Mouse (Mus musculus): Measurements from ENCODE around the gene Sh3d19.
A peak's percentile ranks its signal among the peaks of the same experiment; 100 is the strongest.

The Sh3d19 gene

GRCm38 (mm10) chr3:86033455-86034090 is 62.7 kb downstream of the Sh3d19 start:
- DNase-seq: no peak

GRCm38 (mm10) chr3:86037926-86038484 is 67.1 kb downstream of the Sh3d19 start:
- DNase-seq: no peak

GRCm38 (mm10) chr3:86038648-86039047 is 67.7 kb downstream of the Sh3d19 start:
- DNase-seq: peak in 1 of 2 experiments; percentile 13

- DNase-seq: no peak
Measured at GRCm38 (mm10) chr3:86040286-86041201, 69.6 kb downstream of the Sh3d19 start.

- no peak for DNase-seq
Measured at GRCm38 (mm10) chr3:86047686-86048408, 76.9 kb downstream of the Sh3d19 start.

GRCm38 (mm10) chr3:86049041-86049440 is 78.1 kb downstream of the Sh3d19 start:
- no peak for DNase-seq

- DNase-seq: peak; percentile 86
Measured at GRCm38 (mm10) chr3:86056678-86057077, 85.8 kb downstream of the Sh3d19 start.

GRCm38 (mm10) chr3:86057436-86058095 is 86.7 kb downstream of the Sh3d19 start:
- DNase-seq: no peak

- peak in 1 of 2 experiments; percentile 25 for DNase-seq
Measured at GRCm38 (mm10) chr3:86069646-86070250, 98.8 kb downstream of the Sh3d19 start.

- DNase-seq: no peak
Measured at GRCm38 (mm10) chr3:86070799-86071198, 99.9 kb downstream of the Sh3d19 start.

- no peak for DNase-seq
Measured at GRCm38 (mm10) chr3:86072066-86072465, 101.2 kb downstream of the Sh3d19 start.

- DNase-seq: no peak
Measured at GRCm38 (mm10) chr3:86072889-86073288, 102.0 kb downstream of the Sh3d19 start.

- DNase-seq: no peak
Measured at GRCm38 (mm10) chr3:86075593-86075992, 104.7 kb downstream of the Sh3d19 start.

- peak; percentile 44 to 55 for DNase-seq
Measured at GRCm38 (mm10) chr3:86076511-86077283, 105.8 kb downstream of the Sh3d19 start.

- no peak for DNase-seq
Measured at GRCm38 (mm10) chr3:86083051-86083450, 112.1 kb downstream of the Sh3d19 start.

- DNase-seq: no peak
Measured at GRCm38 (mm10) chr3:86085001-86085400, 114.1 kb downstream of the Sh3d19 start.

- no peak for DNase-seq
Measured at GRCm38 (mm10) chr3:86087872-86088271, 117.0 kb downstream of the Sh3d19 start.

- no peak for DNase-seq
Measured at GRCm38 (mm10) chr3:86093213-86093845, 122.4 kb downstream of the Sh3d19 start.

- DNase-seq: no peak
Measured at GRCm38 (mm10) chr3:86093907-86094306, 123.0 kb downstream of the Sh3d19 start.

GRCm38 (mm10) chr3:86101956-86102355 is 131.0 kb downstream of the Sh3d19 start:
- no peak for DNase-seq

Measured in kidney, adult 8-10 months (tissue).